Mouse (Mus musculus) limb, embryonic 14.5 days (tissue): ENCODE data around the gene Gm20388. TPM values are rescaled to one million over a fixed set of nuclear protein-coding genes. Genes with fewer than 3 reads are reported as not detected.

Experiments used
- ATAC-seq: fragments of 200-750 bp; cut with Nextera tagmentation; 2 replicates; pipeline ENCODE4 v1.8.0; 2017; ENCODE audit warnings: low read depth, moderate number of reproducible peaks, moderate TSS enrichment; ENCODE audit not compliant: low FRiP score
- DNase-seq: peaks from one replicate; pipeline ENCODE4 v3.0.0-alpha.2; 2015; ENCODE audit warnings: low spot score
- H3K27ac ChIP-seq: fragments of 300-500 bp; sonication (generic); replicated peaks from 2 replicates; pipeline ENCODE4 v1.5.1; 2014; ENCODE audit warnings: low read depth, mild to moderate bottlenecking, low read length, moderate library complexity, mixed read lengths
- H3K27me3 ChIP-seq: fragments of 300-500 bp; sonication (generic); 2 replicates; pipeline ENCODE4 v1.6.1; 2014; ENCODE audit warnings: low read length, mixed read lengths; ENCODE audit not compliant: control insufficient read depth, insufficient read depth
- H3K36me3 ChIP-seq: fragments of 300-500 bp; sonication (generic); 2 replicates; pipeline ENCODE4 v1.6.1; 2014; ENCODE audit warnings: mild to moderate bottlenecking, low read length, moderate library complexity, mixed read lengths; ENCODE audit not compliant: control insufficient read depth, insufficient read depth
- H3K4me1 ChIP-seq: fragments of 300-500 bp; sonication (generic); 2 replicates; pipeline ENCODE4 v1.6.1; 2014; ENCODE audit warnings: antibody characterized with exemption, low read length, mixed read lengths; ENCODE audit not compliant: control insufficient read depth, insufficient read depth
- H3K4me2 ChIP-seq: fragments of 300-500 bp; sonication (generic); replicated peaks from 2 replicates; pipeline ENCODE4 v1.6.1; 2014; ENCODE audit warnings: low read depth, mild to moderate bottlenecking, low read length, moderate library complexity; ENCODE audit not compliant: severe bottlenecking
- H3K4me3 ChIP-seq: fragments of 300-500 bp; sonication (generic); replicated peaks from 2 replicates; pipeline ENCODE4 v1.5.1; 2014; ENCODE audit warnings: low read length
- H3K9ac ChIP-seq: fragments of 300-500 bp; sonication (generic); 2 replicates; pipeline ENCODE4 v1.6.1; 2014; ENCODE audit warnings: mild to moderate bottlenecking, low read depth, low read length, moderate library complexity; ENCODE audit not compliant: severe bottlenecking
- H3K9me3 ChIP-seq: fragments of 300-500 bp; sonication (generic); 2 replicates; pipeline ENCODE4 v1.6.1; 2016; ENCODE audit warnings: low read length; ENCODE audit not compliant: control insufficient read depth
- POLR2A ChIP-seq: fragments of 200-500 bp; IDR thresholded peaks from 2 replicates; pipeline ENCODE4 v1.8.0; 2012; ENCODE audit warnings: inconsistent platforms, mild to moderate bottlenecking, moderate library complexity, borderline replicate concordance; ENCODE audit not compliant: insufficient read depth, insufficient read length; ENCODE audit errors: extremely low read depth
- WGBS: fragments of 180-500 bp; shearing (Covaris S2); extraction: QIAGEN DNeasy Blood & Tissue Kit; methylation state at CpG from one replicate; pipeline ENCODE4 v1.1.7; 2014; 5-methylcytosine and 5-hydroxymethylcytosine counted together
- polyA plus RNA-seq, 2 experiments: library from polyadenylated mRNA; depleted of rRNA in 1 of 2; stranded (reverse) in 1 of 2; unstranded in 1 of 2; fragments of >200 nt; fragmentation: Nextera tagmentation in 1 of 2; extraction: Ambion mirVana in 1 of 2; gene quantifications; 2 replicates each; pipeline versions ENCODE4 v1.2.1 to v1.2.3; 2012 to 2014

Gene Gm20388
- polyA plus RNA-seq, 2 experiments, result 1.9 to 49.9 TPM

- Histone ChIP-seq H3K4me3 (no peak within 1 kb of the TSS), H3K4me1 (peaks cover 9% of the 10 kb centered on the region), H3K9ac (no peak within 1 kb of the TSS), H3K36me3 (no peaks in the 10 kb centered on the region), H3K4me2 (no peak within 1 kb of the TSS), H3K27ac (no peak within 1 kb of the TSS), H3K9me3 (no peaks in the 10 kb centered on the region), H3K27me3 (no peaks in the 10 kb centered on the region)
- DNase-seq, result no peak
- TF ChIP-seq POLR2A, result no peak
- WGBS, result 75% methylated on average over 7 of the region's 7 CpGs
- no peak for ATAC-seq
These were observed 2450.2 kb downstream of the Gm20388 start, which contains the start of gene Trhr2 for GRCm38 (mm10) chr8:122360696-122361416. TSS of gene Trhr2 (minus strand) at chr8:122360746.

DNA sequence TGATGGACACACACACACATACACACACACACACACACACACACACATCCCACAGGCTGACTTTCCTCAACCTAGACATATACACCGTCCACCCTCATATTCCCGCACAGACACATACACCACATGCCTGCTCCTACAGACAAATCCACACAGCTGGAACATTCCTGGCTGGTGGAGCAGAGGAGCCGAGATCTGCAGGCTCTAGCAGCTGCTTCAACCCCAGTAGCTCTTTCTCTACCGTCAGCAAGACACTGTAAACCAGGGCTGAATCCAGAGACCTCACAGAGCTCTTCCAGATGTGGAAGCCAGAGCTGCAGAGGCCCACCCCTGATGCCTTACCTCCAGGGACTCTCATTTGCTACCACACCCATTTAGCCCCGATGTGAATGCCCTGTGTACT is 2451.6 kb downstream of the Gm20388 start:
- no peaks in the 10 kb centered on the region for H3K9me3 ChIP-seq
- no peak overlapping the region for H3K4me2 ChIP-seq
- DNase-seq, result peak; percentile 58
- H3K27me3 ChIP-seq, result no peaks in the 10 kb centered on the region
- TF ChIP-seq POLR2A, result no peak
- ATAC-seq, result peak; percentile 84
- H3K36me3 ChIP-seq, result no peaks in the 10 kb centered on the region
- H3K9ac ChIP-seq, result peak overlapping the region; percentile 13; the same call in 1 of the 2 replicates
- WGBS, result 30% methylated on average over 5 of the region's 5 CpGs
- H3K4me3 ChIP-seq, result no peak overlapping the region
- peaks cover 9% of the 10 kb centered on the region for H3K4me1 ChIP-seq
- H3K27ac ChIP-seq, result 0 out of 2 replicates have a peak overlapping the region, but pooled peaks have one; percentile 5

- 41% methylated on average over 6 of the region's 8 CpGs for WGBS
- peaks cover 9% of the 10 kb centered on the region for H3K4me1 ChIP-seq
- ATAC-seq (no peak), DNase-seq (no peak)
- no peaks in the 10 kb centered on the region for H3K9me3 ChIP-seq
- no peak overlapping the region for H3K4me2 ChIP-seq
- no peak overlapping the region for H3K27ac ChIP-seq
- no peak overlapping the region for H3K9ac ChIP-seq
- H3K4me3 ChIP-seq, result no peak overlapping the region
- H3K27me3 ChIP-seq, result no peaks in the 10 kb centered on the region
- H3K36me3 ChIP-seq, result no peaks in the 10 kb centered on the region
- TF ChIP-seq POLR2A, result no peak
These were observed 2452.3 kb downstream of the Gm20388 start for GRCm38 (mm10) chr8:122362967-122363366.

GRCm38 (mm10) chr8:122368494-122368893 is 2457.9 kb downstream of the Gm20388 start:
- Histone ChIP-seq H3K4me1 (no peaks in the 10 kb centered on the region), H3K9ac (no peak overlapping the region), H3K4me3 (no peak overlapping the region), H3K36me3 (no peaks in the 10 kb centered on the region), H3K4me2 (no peak overlapping the region), H3K27me3 (no peaks in the 10 kb centered on the region), H3K27ac (no peak overlapping the region), H3K9me3 (no peaks in the 10 kb centered on the region)
- DNase-seq (no peak), ATAC-seq (no peak)
- no peak for TF ChIP-seq POLR2A
- 68% methylated on average over 10 of the region's 10 CpGs for WGBS

DNA sequence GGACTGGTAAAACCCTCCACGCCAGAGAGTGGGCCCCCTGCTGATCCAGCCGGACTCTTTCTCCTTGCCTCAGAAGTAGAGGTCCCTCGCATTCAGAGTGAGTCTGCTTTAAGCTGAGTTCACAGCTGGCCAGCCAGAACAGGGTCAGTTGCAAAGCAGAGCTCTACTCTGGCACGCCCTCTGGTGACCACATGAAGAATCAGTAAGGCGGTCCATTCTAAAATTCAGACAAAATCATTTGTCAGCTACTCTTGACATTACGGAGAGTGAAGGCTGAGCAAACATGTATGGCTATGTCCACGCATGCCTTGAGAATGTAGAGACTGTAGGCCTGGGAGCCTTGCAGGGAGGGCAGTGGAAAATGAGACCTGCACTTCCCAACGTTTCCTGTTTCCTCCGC is 2459.0 kb downstream of the Gm20388 start:
- no peaks in the 10 kb centered on the region for H3K4me1 ChIP-seq
- H3K4me2 ChIP-seq, result no peak overlapping the region
- no peaks in the 10 kb centered on the region for H3K27me3 ChIP-seq
- H3K4me3 ChIP-seq, result no peak overlapping the region
- TF ChIP-seq POLR2A, result no peak
- H3K9me3 ChIP-seq, result no peaks in the 10 kb centered on the region
- DNase-seq (peak; percentile 58), ATAC-seq (peak; percentile 77; the same call in 1 of the 2 replicates)
- H3K9ac ChIP-seq, result peak overlapping the region; percentile 14; the same call in 1 of the 2 replicates
- no peak overlapping the region for H3K27ac ChIP-seq
- WGBS, result 8% methylated on average over 9 of the region's 9 CpGs
- H3K36me3 ChIP-seq, result no peaks in the 10 kb centered on the region
